Mouse (Mus musculus) ES-E14 (cell line): ENCODE data around the gene Rprd2. TPM values are rescaled to one million over a fixed set of nuclear protein-coding genes. Genes with fewer than 3 reads are reported as not detected.

Experiments used
- DNase-seq: peaks from one replicate; pipeline ENCODE4 v3.0.0-alpha.2; 2013; ENCODE audit warnings: low read depth, low spot score
- H3K27ac ChIP-seq: 2 replicates; pipeline ENCODE4 v1.5.1; 2012; ENCODE audit warnings: low read depth, mild to moderate bottlenecking, low read length, moderate library complexity, mixed read lengths; ENCODE audit not compliant: poor library complexity, insufficient read depth, severe bottlenecking
- H3K36me3 ChIP-seq: 2 replicates; pipeline ENCODE4 v1.6.1; 2012; ENCODE audit warnings: mild to moderate bottlenecking, low read length, moderate library complexity, mixed read lengths; ENCODE audit not compliant: control insufficient read depth, poor library complexity, insufficient read depth, severe bottlenecking
- H3K4me1 ChIP-seq, 2 experiments: fragments of 150-350 bp in 1 of 2; sonication (generic) in 1 of 2; 2 replicates each; pipeline ENCODE4 v1.6.1; 2012; ENCODE audit warnings: low read length in 2 of 2, mild to moderate bottlenecking in 1 of 2, mixed read lengths in 1 of 2; ENCODE audit not compliant: control insufficient read depth in 2 of 2, insufficient read depth in 2 of 2, poor library complexity in 1 of 2
- H3K4me3 ChIP-seq, 2 experiments: fragments of 150-350 bp in 1 of 2; sonication (generic) in 1 of 2; 2 replicates each; pipeline ENCODE4 v1.5.1; 2012; ENCODE audit warnings: low read length in 2 of 2, low read depth in 1 of 2, mild to moderate bottlenecking in 1 of 2, mixed read lengths in 1 of 2; ENCODE audit not compliant: insufficient read depth in 1 of 2, poor library complexity in 1 of 2, severe bottlenecking in 1 of 2
- H3K9ac ChIP-seq: 2 replicates; pipeline ENCODE4 v1.6.1; 2012; ENCODE audit warnings: low read depth, mild to moderate bottlenecking, low read length, mixed read lengths; ENCODE audit not compliant: poor library complexity, insufficient read depth, severe bottlenecking
- H3K9me3 ChIP-seq: fragments of 150-350 bp; sonication (generic); 2 replicates; pipeline ENCODE4 v1.6.1; 2012; ENCODE audit warnings: low read depth, mild to moderate bottlenecking, low read length; ENCODE audit not compliant: control insufficient read depth, insufficient read depth
- CHD2 ChIP-seq: IDR thresholded peaks from 2 replicates; pipeline ENCODE4 v1.6.1; 2014; ENCODE audit warnings: mild to moderate bottlenecking, low read depth, low read length, inconsistent platforms
- HCFC1 ChIP-seq: IDR thresholded peaks from 2 replicates; pipeline ENCODE4 v1.6.1; 2012; ENCODE audit warnings: low read length, inconsistent platforms, borderline replicate concordance; ENCODE audit not compliant: insufficient read depth
- MAFK ChIP-seq: IDR thresholded peaks from 2 replicates; pipeline ENCODE4 v1.6.1; 2014; ENCODE audit warnings: mild to moderate bottlenecking, low read depth, low read length, inconsistent platforms; ENCODE audit not compliant: insufficient read depth
- ZC3H11A ChIP-seq: IDR thresholded peaks from 2 replicates; pipeline ENCODE4 v1.6.1; 2012; ENCODE audit warnings: low read depth, mild to moderate bottlenecking, inconsistent platforms, low read length, borderline replicate concordance
- ZNF384 ChIP-seq: IDR thresholded peaks from 2 replicates; pipeline ENCODE4 v1.6.1; 2012; ENCODE audit warnings: low read depth, low read length, inconsistent platforms
- in situ Hi-C, 2 experiments: fragments of 600-800 bp; cut with MboI; formaldehyde crosslinking; loops; one replicate each; pipeline ENCODE4 v1.15.1; 2025; ENCODE audit warnings: low sequenced_read_pairs in 2 of 2, inconsistent platforms in 1 of 2; ENCODE audit not compliant: unreplicated experiment in 2 of 2
- total RNA-seq: library from RNA; depleted of rRNA; stranded (reverse); fragments of 300-350 nt; gene quantifications from 2 replicates; pipeline ENCODE4 v1.2.3, GENCODE M21; 2012

Gene Rprd2
- total RNA-seq, 1 experiment: 16.2 TPM

GRCm38 (mm10) chr3:95756808-95757207, 61.9 kb downstream of the Rprd2 start:
- Histone ChIP-seq H3K27ac (no peak overlapping the region), H3K36me3 (peaks cover 10% of the 10 kb centered on the region), H3K9me3 (no peaks in the 10 kb centered on the region), H3K4me1 (peaks cover 2 to 7% of the 10 kb centered on the region in 2 experiments), H3K9ac (no peak overlapping the region), H3K4me3 (no peak overlapping the region)
- TF ChIP-seq ZC3H11A (no peak), MAFK (no peak), ZNF384 (no peak), CHD2 (no peak), HCFC1 (no peak)
- in situ Hi-C loops: no loop called here
- DNase-seq: no peak

- TF ChIP-seq ZC3H11A (no peak), CHD2 (peak; percentile 94), ZNF384 (no peak), HCFC1 (peak; percentile 79), MAFK (no peak)
- peaks cover 2 to 5% of the 10 kb centered on the region in 2 experiments; a peak in 3 of 4 replicates for H3K4me1 ChIP-seq
Observed at GRCm38 (mm10) chr3:95754345-95755206, 64.1 kb downstream of the Rprd2 start.

GRCm38 (mm10) chr3:95752935-95753334, 65.7 kb downstream of the Rprd2 start:
- no peak for TF ChIP-seq ZC3H11A
- no peak for TF ChIP-seq HCFC1
- no peak for TF ChIP-seq CHD2
- no peak for TF ChIP-seq ZNF384
- TF ChIP-seq MAFK: no peak
- Histone ChIP-seq H3K27ac (no peak overlapping the region), H3K4me1 (no peaks in the 10 kb centered on the region; a peak in 1 of 4 replicates), H3K9me3 (no peaks in the 10 kb centered on the region), H3K9ac (no peak overlapping the region), H3K36me3 (peaks cover 39% of the 10 kb centered on the region), H3K4me3 (no peak overlapping the region)
- in situ Hi-C loops: no loop called here
- DNase-seq: no peak

More at GRCm38 (mm10) chr3:95754345-95755206, 64.1 kb downstream of the Rprd2 start:
- Histone ChIP-seq H3K27ac (peak overlapping the region; percentile 38), H3K9me3 (no peaks in the 10 kb centered on the region), H3K9ac (peak overlapping the region; percentile 89), H3K4me3 (peak overlapping the region; percentile 80 to 95), H3K36me3 (peaks cover 26% of the 10 kb centered on the region)
- in situ Hi-C loops: no loop called here
- DNase-seq: peak; percentile 91

- Histone ChIP-seq H3K27ac (no peak overlapping the region), H3K4me1 (peaks cover 3 to 27% of the 10 kb centered on the region in 2 experiments; a peak in 2 of 4 replicates), H3K4me3 (no peak overlapping the region), H3K36me3 (peaks cover 56% of the 10 kb centered on the region), H3K9ac (no peak overlapping the region), H3K9me3 (no peaks in the 10 kb centered on the region)
- TF ChIP-seq ZNF384 (no peak), CHD2 (no peak), ZC3H11A (no peak), HCFC1 (no peak), MAFK (no peak)
- in situ Hi-C loops: no loop called here
- no peak for DNase-seq
Observed at GRCm38 (mm10) chr3:95740406-95740805, 78.3 kb downstream of the Rprd2 start.
